Mouse (Mus musculus) intestine, postnatal 0 days (tissue): Measurements from ENCODE around the gene Tamm41. TPM values are rescaled to one million over a fixed set of nuclear protein-coding genes. Genes with fewer than 3 reads are reported as not detected.

Experiments used
- ATAC-seq: fragments of 200-750 bp; cut with Nextera tagmentation; 2 replicates; pipeline ENCODE4 v1.8.0; 2017; ENCODE audit warnings: mild to moderate bottlenecking, moderate TSS enrichment, moderate library complexity
- H3K27ac ChIP-seq: fragments of 300-500 bp; sonication (generic); 2 replicates; pipeline ENCODE4 v1.5.1; 2014; ENCODE audit warnings: mild to moderate bottlenecking, low read depth, low read length, moderate library complexity
- H3K27me3 ChIP-seq: fragments of 300-500 bp; sonication (generic); replicated peaks from 2 replicates; pipeline ENCODE4 v1.6.1; 2014; ENCODE audit warnings: low read length, mixed read lengths; ENCODE audit not compliant: control insufficient read depth, insufficient read depth
- H3K36me3 ChIP-seq: fragments of 300-500 bp; sonication (generic); 2 replicates; pipeline ENCODE4 v1.6.1; 2014; ENCODE audit warnings: mild to moderate bottlenecking, moderate library complexity; ENCODE audit not compliant: control insufficient read depth, insufficient read depth
- H3K4me1 ChIP-seq: fragments of 300-500 bp; sonication (generic); replicated peaks from 2 replicates; pipeline ENCODE4 v1.6.1; 2014; ENCODE audit warnings: antibody characterized with exemption, low read length, mixed read lengths; ENCODE audit not compliant: control insufficient read depth, insufficient read depth
- H3K4me2 ChIP-seq: fragments of 300-500 bp; sonication (generic); replicated peaks from 2 replicates; pipeline ENCODE4 v1.6.1; 2014; ENCODE audit warnings: low read depth, mild to moderate bottlenecking, moderate library complexity
- H3K4me3 ChIP-seq: fragments of 300-500 bp; sonication (generic); 2 replicates; pipeline ENCODE4 v1.5.1; 2014; ENCODE audit warnings: low read depth, low read length
- H3K9ac ChIP-seq: fragments of 300-500 bp; sonication (generic); 2 replicates; pipeline ENCODE4 v1.6.1; 2014; ENCODE audit warnings: mild to moderate bottlenecking, low read depth, low read length
- H3K9me3 ChIP-seq: fragments of 300-500 bp; sonication (generic); 2 replicates; pipeline ENCODE4 v1.6.1; 2016; ENCODE audit warnings: mixed run types; ENCODE audit not compliant: control insufficient read depth
- CTCF ChIP-seq: sonication (generic); IDR thresholded peaks from 2 replicates; pipeline ENCODE4 v1.5.1; 2016; ENCODE audit warnings: low read depth, mild to moderate bottlenecking, control low read depth, antibody characterized with exemption, moderate library complexity
- WGBS: fragments of 180-500 bp; shearing (Covaris S2); extraction: QIAGEN DNeasy Blood & Tissue Kit; methylation state at CpG from one replicate; pipeline ENCODE4 v1.1.7; 2014; 5-methylcytosine and 5-hydroxymethylcytosine counted together
- polyA plus RNA-seq: library from polyadenylated mRNA; unstranded; fragments of >200 nt; fragmentation: Nextera tagmentation; extraction: Ambion mirVana; gene quantifications from 2 replicates; pipeline ENCODE4 v1.2.1, GENCODE M21; 2015

Gene Tamm41
- polyA plus RNA-seq, 1 experiment from 2014 or later = 42.6 TPM

DNA sequence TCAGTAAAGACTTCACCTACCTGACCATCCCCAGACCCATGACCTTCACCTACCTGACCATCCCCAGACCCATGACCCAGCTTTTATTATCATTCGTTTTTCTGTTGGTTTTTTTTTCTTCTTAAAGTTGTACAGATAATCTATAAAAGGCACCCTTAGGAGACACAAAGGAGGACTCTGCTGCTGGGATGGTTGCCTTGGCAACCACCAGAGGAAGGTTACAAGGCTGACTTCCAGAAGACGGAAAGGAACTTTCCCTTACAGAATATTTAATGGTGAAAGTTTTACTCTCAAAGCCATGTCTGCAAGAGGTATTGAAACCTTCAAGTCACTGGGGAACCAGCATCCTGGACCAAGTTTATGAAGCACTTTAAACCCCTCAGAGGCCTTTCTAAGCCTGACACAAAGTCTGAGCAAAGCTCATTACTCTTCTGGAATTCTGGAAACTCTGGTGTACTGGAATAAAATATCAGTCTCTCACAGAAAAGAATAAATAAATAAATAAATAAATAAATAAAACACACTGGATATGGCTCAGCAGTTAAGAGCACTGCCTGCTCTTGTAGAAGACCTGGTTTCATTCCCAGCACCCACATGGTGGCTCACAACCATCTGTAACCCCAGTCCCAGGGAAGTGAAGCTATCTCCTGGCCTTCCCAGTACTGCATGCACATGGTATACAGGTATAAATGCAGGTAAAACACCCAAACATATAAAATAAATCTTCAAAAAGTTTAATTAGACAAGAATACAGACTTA is 71.1 kb downstream of the Tamm41 start:
- WGBS = 48% methylated on average over 2 of the region's 2 CpGs
- ATAC-seq = no peak

DNA sequence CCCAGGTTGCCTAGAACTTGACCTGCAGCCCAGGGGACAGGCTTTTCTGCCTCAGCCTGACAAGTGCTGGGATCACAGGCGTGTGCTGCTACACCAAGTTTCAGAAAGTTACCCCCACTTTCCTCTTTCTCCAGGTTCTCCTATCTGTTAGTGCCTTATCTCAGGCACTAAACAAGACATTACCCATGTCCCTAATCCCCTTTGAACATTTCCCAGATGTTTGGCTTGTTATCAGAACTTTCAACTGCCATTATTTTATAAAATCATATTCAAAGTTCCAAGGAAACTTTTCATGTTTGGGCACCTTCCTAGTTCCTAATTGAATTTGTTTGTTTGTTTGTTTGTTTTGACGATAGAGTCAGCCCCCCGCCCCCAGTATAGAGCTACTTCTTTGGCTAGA is 71.9 kb downstream of the Tamm41 start:
- 54% methylated on average over 3 of the region's 3 CpGs for WGBS

More for the DNA sequence above, 71.1 kb downstream of the Tamm41 start:
- Histone ChIP-seq H3K9me3 (no peaks in the 10 kb centered on the region), H3K36me3 (no peaks in the 10 kb centered on the region), H3K27me3 (no peaks in the 10 kb centered on the region), H3K4me2 (no peak overlapping the region), H3K4me1 (no peaks in the 10 kb centered on the region; the same call in 1 of the 2 replicates), H3K9ac (no peak overlapping the region), H3K27ac (no peak overlapping the region), H3K4me3 (no peak overlapping the region)
- no peak for TF ChIP-seq CTCF

DNA sequence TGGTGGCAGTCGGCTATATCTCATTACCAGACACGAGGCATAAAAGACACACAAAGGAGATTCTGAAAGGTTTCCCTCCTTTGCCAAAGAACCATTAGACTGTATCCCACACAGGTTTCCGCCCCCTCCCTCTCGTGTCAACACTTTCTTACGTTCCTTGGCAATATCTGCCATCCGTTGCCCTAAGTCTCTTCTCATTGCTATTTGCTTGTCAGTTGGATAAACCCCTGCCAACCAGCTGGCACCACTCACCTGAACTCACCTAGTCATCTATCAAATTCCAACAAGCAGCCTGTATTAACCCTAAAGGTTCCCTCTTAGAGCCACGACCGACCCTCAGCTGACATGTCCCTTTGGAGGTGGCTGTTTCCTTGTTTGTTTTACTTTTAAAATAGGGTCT is 72.3 kb downstream of the Tamm41 start:
- Histone ChIP-seq H3K36me3 (no peaks in the 10 kb centered on the region), H3K9me3 (no peaks in the 10 kb centered on the region), H3K9ac (no peak overlapping the region), H3K27ac (no peak overlapping the region), H3K27me3 (no peaks in the 10 kb centered on the region), H3K4me2 (no peak overlapping the region), H3K4me1 (no peaks in the 10 kb centered on the region; the same call in 1 of the 2 replicates), H3K4me3 (no peak overlapping the region)
- ATAC-seq = no peak
- WGBS = 59% methylated on average over 8 of the region's 8 CpGs
- TF ChIP-seq CTCF = no peak

More for the DNA sequence above, 71.9 kb downstream of the Tamm41 start:
- no peak for ATAC-seq
- TF ChIP-seq CTCF = no peak
- H3K4me1 ChIP-seq = no peaks in the 10 kb centered on the region; the same call in 1 of the 2 replicates
- no peaks in the 10 kb centered on the region for H3K36me3 ChIP-seq
- no peaks in the 10 kb centered on the region for H3K9me3 ChIP-seq
- no peak overlapping the region for H3K4me2 ChIP-seq
- no peak overlapping the region for H3K9ac ChIP-seq
- H3K4me3 ChIP-seq = no peak overlapping the region
- H3K27ac ChIP-seq = no peak overlapping the region
- H3K27me3 ChIP-seq = no peaks in the 10 kb centered on the region

DNA sequence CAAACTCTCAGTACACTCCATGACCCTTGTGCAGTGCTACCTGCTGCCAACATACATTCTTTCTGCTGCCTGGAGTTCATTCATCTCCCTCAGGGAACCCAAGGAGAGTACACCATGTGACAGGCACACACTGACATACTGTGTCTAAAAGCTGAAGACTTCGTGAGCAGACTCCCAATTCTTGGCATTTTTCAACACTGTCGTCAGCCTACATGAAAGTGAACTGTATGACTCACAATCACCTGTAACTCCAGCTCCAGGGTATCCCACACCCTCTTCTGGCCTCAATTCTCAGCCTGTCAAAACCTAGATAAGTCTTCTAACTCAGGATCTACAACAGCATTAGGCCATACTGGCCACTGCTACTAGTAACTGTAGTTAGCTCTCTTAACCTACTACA is 73.4 kb downstream of the Tamm41 start:
- no peak overlapping the region for H3K4me3 ChIP-seq
- ATAC-seq = no peak
- no peaks in the 10 kb centered on the region for H3K9me3 ChIP-seq
- no peaks in the 10 kb centered on the region; the same call in 1 of the 2 replicates for H3K4me1 ChIP-seq
- H3K36me3 ChIP-seq = no peaks in the 10 kb centered on the region
- TF ChIP-seq CTCF = no peak
- H3K27me3 ChIP-seq = no peaks in the 10 kb centered on the region
- WGBS = 45% methylated on average over 2 of the region's 2 CpGs
- no peak overlapping the region for H3K27ac ChIP-seq
- no peak overlapping the region for H3K4me2 ChIP-seq
- no peak overlapping the region for H3K9ac ChIP-seq

DNA sequence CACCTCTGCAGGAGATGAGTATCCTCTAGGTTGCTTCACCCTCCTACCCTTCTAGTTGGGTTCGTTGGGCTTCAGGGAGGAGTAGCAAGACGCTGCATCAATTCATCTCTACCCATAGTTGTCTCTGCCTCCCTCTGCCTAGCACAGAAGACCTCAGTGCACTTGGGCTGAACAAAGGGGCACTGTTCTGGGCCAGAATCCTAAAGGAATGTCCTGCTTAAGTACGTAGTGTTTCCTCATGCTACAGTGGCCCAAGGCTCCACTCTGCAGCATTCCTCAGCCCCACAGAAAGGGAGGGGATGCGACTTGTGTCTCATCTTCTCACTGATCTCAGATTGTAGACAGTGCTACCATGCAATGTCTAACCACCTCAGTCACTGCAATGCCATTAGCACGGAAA is 74.0 kb downstream of the Tamm41 start:
- no peak for ATAC-seq
- Histone ChIP-seq H3K4me3 (no peak overlapping the region), H3K4me2 (no peak overlapping the region), H3K9me3 (no peaks in the 10 kb centered on the region), H3K27ac (no peak overlapping the region), H3K4me1 (no peaks in the 10 kb centered on the region), H3K9ac (no peak overlapping the region), H3K27me3 (no peaks in the 10 kb centered on the region), H3K36me3 (no peaks in the 10 kb centered on the region)
- WGBS = 64% methylated on average over 5 of the region's 5 CpGs
- no peak for TF ChIP-seq CTCF

DNA sequence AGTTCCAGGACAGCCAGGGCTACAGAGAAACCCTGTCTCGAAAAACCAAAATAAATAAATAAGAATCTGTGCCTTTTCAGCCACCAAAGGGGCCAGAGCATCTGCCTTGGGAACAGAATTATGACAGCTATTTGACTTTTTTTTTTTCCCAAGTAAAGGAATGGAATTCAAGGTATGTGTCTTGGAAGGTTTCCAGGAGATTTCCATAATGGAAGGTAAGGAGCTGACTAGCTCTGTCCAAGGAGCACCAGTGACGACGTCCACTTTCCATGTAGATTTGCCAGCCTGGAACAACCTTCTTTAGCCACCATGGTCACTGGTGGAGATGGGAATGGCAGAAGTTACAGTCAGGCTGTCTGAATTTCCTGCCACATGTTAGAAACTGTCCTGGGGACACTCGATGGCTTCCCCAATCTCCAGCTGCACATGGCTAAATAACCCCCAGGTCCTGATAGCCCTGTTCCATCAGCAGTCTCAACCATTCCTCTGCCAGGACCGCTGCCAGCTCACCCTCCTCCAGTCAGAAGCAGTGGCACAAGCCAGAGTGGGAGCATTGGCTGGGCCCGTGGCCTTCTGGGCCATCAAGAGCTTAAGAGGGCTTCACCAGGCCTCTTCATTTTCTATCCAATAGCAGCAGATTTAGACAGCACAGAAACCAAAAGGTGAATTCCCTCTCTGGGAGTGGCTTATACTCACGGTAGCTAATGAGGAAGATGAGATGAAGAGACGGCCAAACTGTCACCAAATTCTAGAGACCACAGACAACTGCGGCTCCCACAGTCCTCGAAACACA is 76.2 kb downstream of the Tamm41 start:
- no peak for TF ChIP-seq CTCF
- no peak overlapping the region for H3K4me2 ChIP-seq
- no peaks in the 10 kb centered on the region for H3K4me1 ChIP-seq
- no peak overlapping the region for H3K9ac ChIP-seq
- H3K27me3 ChIP-seq = no peaks in the 10 kb centered on the region
- no peak for ATAC-seq
- no peaks in the 10 kb centered on the region for H3K9me3 ChIP-seq
- no peak overlapping the region for H3K4me3 ChIP-seq
- no peak overlapping the region for H3K27ac ChIP-seq
- 71% methylated on average over 10 of the region's 10 CpGs for WGBS
- no peaks in the 10 kb centered on the region for H3K36me3 ChIP-seq
